Mouse (Mus musculus) liver, embryonic 14.5 days (tissue): Measurements from ENCODE around the gene Ptpn13.

Source experiments
- CTCF ChIP-seq: IDR thresholded peaks from 2 replicates; pipeline ENCODE4 v1.5.1; 2016; ENCODE audit warnings: antibody characterized with exemption, low read depth, control low read depth
- EP300 ChIP-seq: IDR thresholded peaks from 2 replicates; pipeline ENCODE4 v1.6.1; 2016; ENCODE audit warnings: antibody characterized with exemption, low read depth

DNA sequence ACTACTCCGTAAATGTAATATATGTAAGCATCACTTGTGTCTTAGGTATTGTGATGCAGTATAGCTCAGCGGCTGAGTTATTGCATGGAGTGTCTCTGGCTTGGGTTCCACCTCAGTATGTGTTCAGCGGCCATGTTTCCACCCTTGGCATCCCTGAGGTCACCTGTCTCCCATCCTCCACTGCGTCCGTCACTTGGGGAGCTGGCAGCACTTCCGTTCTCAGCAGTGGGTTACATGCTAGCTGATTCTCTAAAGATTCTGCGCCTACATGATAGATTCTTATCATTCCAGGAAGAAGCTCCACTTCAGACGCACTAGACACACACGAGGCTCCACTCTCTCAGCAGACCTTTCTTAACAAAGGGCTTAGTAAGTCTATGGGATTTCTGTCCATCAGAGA is 76.1 kb downstream of the Ptpn13 start:
- no peak for TF ChIP-seq CTCF
- no peak for TF ChIP-seq EP300
